Mouse (Mus musculus) thymus, adult 2 months (tissue): ENCODE data around the gene Ctxn2. TPM values are rescaled to one million over a fixed set of nuclear protein-coding genes. Genes with fewer than 3 reads are reported as not detected.

Source experiments
- DNase-seq: peaks from one replicate; pipeline ENCODE4 v3.0.0; 2021
- H3K27ac ChIP-seq: fragments of 200-500 bp; 2 replicates; pipeline ENCODE4 v1.5.1; 2012; ENCODE audit warnings: low read length, control low read depth; ENCODE audit not compliant: control insufficient read depth, insufficient read depth
- H3K27me3 ChIP-seq: fragments of 200-500 bp; 2 replicates; pipeline ENCODE4 v1.6.1; 2012; ENCODE audit warnings: mild to moderate bottlenecking, low read length, moderate library complexity, mixed read lengths; ENCODE audit not compliant: control insufficient read depth, insufficient read depth
- H3K36me3 ChIP-seq: fragments of 200-500 bp; 2 replicates; pipeline ENCODE4 v1.6.1; 2012; ENCODE audit warnings: mild to moderate bottlenecking, low read length, moderate library complexity; ENCODE audit not compliant: control insufficient read depth, insufficient read depth
- H3K4me1 ChIP-seq: fragments of 200-500 bp; replicated peaks from 2 replicates; pipeline ENCODE4 v1.6.1; 2012; ENCODE audit warnings: low read length; ENCODE audit not compliant: control insufficient read depth, insufficient read depth
- H3K4me3 ChIP-seq: fragments of 200-500 bp; 2 replicates; pipeline ENCODE4 v1.5.1; 2012; ENCODE audit warnings: mild to moderate bottlenecking, low read length, control low read depth, moderate library complexity; ENCODE audit not compliant: control insufficient read depth, insufficient read depth
- CTCF ChIP-seq: fragments of 200-500 bp; IDR thresholded peaks from 2 replicates; pipeline ENCODE4 v1.5.1; 2012; ENCODE audit warnings: mild to moderate bottlenecking, control low read depth, low read length, moderate library complexity, borderline replicate concordance; ENCODE audit not compliant: control insufficient read depth, poor library complexity, insufficient read depth; ENCODE audit errors: extremely low read depth
- POLR2A ChIP-seq: fragments of 200-500 bp; IDR thresholded peaks from 2 replicates; pipeline ENCODE4 v1.6.1; 2012; ENCODE audit warnings: mild to moderate bottlenecking, low read length, control low read depth, moderate library complexity; ENCODE audit not compliant: control insufficient read depth, poor library complexity, insufficient read depth; ENCODE audit errors: extremely low read depth
- WGBS: fragments of 180-500 bp; shearing (Covaris S2); methylation state at CpG from one replicate; pipeline ENCODE4 v1.1.7; 2018; 5-methylcytosine and 5-hydroxymethylcytosine counted together
- polyA plus RNA-seq: library from polyadenylated mRNA; depleted of rRNA; stranded (reverse); fragments of >200 nt; gene quantifications from 2 replicates; pipeline ENCODE4 v1.2.3, GENCODE M21; 2012

Ctxn2 gene
- polyA plus RNA-seq, 1 experiment = not detected

DNA sequence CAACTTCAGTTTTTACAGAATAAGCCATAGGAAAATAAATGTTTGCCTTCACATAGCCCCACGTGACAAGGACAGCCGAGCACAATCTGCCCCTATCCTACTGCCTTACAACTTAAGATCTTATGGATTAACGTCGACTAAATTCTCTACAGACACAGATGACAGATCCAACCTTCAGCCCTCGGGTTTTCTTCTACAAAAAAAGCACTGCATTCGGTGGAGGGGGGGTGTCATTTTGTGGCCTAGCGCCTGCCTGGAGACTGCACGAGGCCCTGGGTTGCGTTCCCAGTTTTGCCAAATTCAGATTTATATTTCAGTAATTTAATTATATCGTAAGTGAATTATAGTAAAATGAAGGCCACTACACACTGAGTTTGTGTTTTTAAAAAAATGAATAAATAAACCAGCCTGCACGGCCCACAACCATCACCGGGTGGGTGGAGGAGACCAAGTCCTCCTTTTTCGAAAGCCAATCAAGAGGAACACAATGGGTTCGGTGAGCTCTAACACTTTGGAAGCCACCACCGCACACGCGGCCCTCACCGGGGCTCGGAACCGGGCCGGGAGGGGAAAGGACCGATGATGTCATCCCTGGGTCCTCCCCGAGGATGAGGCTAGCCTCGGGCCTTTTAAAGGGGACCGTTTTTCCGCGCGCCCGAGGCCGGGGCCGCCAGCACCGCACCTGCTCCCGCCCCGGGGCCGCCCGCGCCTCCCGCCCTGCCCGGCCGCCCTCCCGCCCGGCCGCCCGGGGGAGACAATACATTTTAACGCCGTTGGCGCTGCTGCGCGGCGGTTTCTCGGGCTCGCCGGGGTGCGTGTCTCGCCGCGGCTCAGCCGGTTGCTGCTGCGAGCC is 13.6 kb upstream of the Ctxn2 start:
- H3K4me3 ChIP-seq = peak overlapping the region; percentile 80
- 3% methylated on average over 59 of the region's 59 CpGs for WGBS
- DNase-seq = peak; percentile 49
- H3K27ac ChIP-seq = peak overlapping the region; percentile 1; the same call in 1 of the 2 replicates
- no peaks in the 10 kb centered on the region; the same call in 1 of the 2 replicates for H3K27me3 ChIP-seq
- TF ChIP-seq POLR2A (no peak), CTCF (no peak)
- no peaks in the 10 kb centered on the region for H3K36me3 ChIP-seq
- peaks cover 3% of the 10 kb centered on the region for H3K4me1 ChIP-seq

DNA sequence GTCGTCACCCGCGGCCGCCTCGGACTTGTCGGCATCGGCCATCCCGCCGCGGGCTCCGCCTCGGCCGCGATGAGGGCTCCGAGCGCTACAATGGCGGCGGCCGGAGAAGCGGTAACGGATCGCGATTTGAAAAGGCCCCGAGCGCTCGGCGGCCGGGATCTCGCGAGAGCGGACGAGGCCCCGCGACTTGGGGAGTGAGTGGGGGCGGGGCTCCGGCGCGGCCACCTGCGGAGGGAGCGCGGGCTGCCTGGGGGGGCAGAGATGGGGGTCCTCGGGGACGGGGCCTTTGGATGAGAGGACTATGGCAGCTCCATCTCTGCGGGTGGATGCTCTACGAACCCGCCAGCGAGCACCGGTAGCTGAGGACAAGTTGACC is 13.0 kb upstream of the Ctxn2 start, which contains the start of gene Myef2:
Gene Myef2 (minus strand): TSS at position 185 of the 376 bp plus-strand sequence.
- TF ChIP-seq POLR2A = 0 out of 2 replicates have a peak, but pooled peaks have one; percentile 16
- TF ChIP-seq CTCF = no peak
- no peaks in the 10 kb centered on the region for H3K36me3 ChIP-seq
- H3K4me3 ChIP-seq = peak within 1 kb of the TSS; percentile 80
- peak within 1 kb of the TSS; percentile 1; the same call in 1 of the 2 replicates for H3K27ac ChIP-seq
- H3K4me1 ChIP-seq = peaks cover 3% of the 10 kb centered on the region
- peak; percentile 86 for DNase-seq
- H3K27me3 ChIP-seq = no peaks in the 10 kb centered on the region; the same call in 1 of the 2 replicates
- WGBS = 2% methylated on average over 48 of the region's 48 CpGs

- H3K4me3 ChIP-seq = no peak overlapping the region
Measured at GRCm38 (mm10) chr2:125125824-125126223, 10.7 kb upstream of the Ctxn2 start.

DNA sequence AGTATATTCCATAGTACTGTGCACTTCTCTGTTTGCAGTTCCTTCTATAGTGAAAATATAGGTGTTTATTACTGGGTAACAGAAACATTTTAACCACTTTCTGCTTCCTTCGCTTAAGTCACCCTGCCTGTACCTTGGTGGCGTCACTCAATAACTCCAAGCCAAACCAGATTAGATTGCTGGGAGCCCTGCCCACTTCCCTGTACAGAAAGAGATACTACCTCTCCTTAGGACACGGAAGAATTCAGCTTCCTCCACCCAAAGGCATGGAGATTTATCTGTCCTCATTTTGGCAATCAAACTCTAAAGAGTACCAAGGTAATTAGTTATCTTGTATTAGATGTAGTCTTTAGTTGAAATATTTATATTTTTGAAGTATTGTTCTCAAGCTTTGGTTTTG is 9.7 kb upstream of the Ctxn2 start:
- H3K36me3 ChIP-seq = no peaks in the 10 kb centered on the region
- no peak overlapping the region for H3K27ac ChIP-seq
- H3K27me3 ChIP-seq = no peaks in the 10 kb centered on the region; the same call in 1 of the 2 replicates
- DNase-seq = no peak
- 93% methylated on average over 3 of the region's 3 CpGs for WGBS
- no peak overlapping the region for H3K4me3 ChIP-seq
- H3K4me1 ChIP-seq = peaks cover 3% of the 10 kb centered on the region
- TF ChIP-seq POLR2A (no peak), CTCF (no peak)

More at GRCm38 (mm10) chr2:125125824-125126223, 10.7 kb upstream of the Ctxn2 start:
- Histone ChIP-seq H3K36me3 (no peaks in the 10 kb centered on the region), H3K27ac (no peak overlapping the region), H3K27me3 (no peaks in the 10 kb centered on the region; the same call in 1 of the 2 replicates), H3K4me1 (peaks cover 3% of the 10 kb centered on the region)
- TF ChIP-seq POLR2A (no peak), CTCF (no peak)
- no peak for DNase-seq
- 48% methylated on average over 4 of the region's 4 CpGs for WGBS

DNA sequence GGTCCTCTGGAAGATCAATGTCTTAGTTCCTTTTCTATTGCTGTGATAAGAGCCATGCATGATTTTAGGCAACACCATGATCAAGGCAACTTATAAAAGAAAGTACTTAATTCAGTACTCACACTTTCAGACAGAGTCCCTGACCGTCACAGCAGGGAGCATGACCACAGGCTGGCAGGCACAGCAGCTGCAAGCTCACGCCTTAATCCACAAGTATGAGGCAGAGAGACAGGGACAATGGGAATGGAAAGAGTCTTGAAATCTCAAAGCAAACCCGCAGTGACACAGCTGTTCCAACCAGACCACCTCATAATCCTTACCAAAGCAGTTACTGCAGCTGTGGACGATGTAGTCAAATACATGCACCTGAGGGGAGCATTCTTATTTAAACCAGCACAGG is 2.4 kb upstream of the Ctxn2 start:
- no peak for DNase-seq
- Histone ChIP-seq H3K4me3 (no peak overlapping the region), H3K27me3 (no peaks in the 10 kb centered on the region; the same call in 1 of the 2 replicates), H3K36me3 (no peaks in the 10 kb centered on the region), H3K4me1 (peaks cover 6% of the 10 kb centered on the region; the same call in 1 of the 2 replicates), H3K27ac (no peak overlapping the region)
- 52% methylated on average over 4 of the region's 4 CpGs for WGBS
- TF ChIP-seq CTCF (no peak), POLR2A (no peak)

GRCm38 (mm10) chr2:125136846-125137245 is 354 bp downstream of the Ctxn2 start:
- WGBS = 45% methylated on average over 7 of the region's 7 CpGs
- Histone ChIP-seq H3K27ac (no peak overlapping the region), H3K36me3 (no peaks in the 10 kb centered on the region), H3K27me3 (no peaks in the 10 kb centered on the region; the same call in 1 of the 2 replicates), H3K4me3 (no peak overlapping the region), H3K4me1 (peaks cover 6% of the 10 kb centered on the region; the same call in 1 of the 2 replicates)
- TF ChIP-seq CTCF (no peak), POLR2A (no peak)
- DNase-seq = no peak
